Mouse (Mus musculus) heart, embryonic 16.5 days (tissue): ENCODE results near the gene Nrp1. TPM values are rescaled to one million over a fixed set of nuclear protein-coding genes. Genes with fewer than 3 reads are reported as not detected.
A peak's percentile ranks its signal among the peaks of the same experiment; 100 is the strongest.

Experiments
- ATAC-seq: fragments of 200-750 bp; cut with Nextera tagmentation; replicated peaks from 2 replicates; pipeline ENCODE4 v1.8.0; 2017; ENCODE audit warnings: moderate number of reproducible peaks; ENCODE audit not compliant: insufficient read depth, low FRiP score; ENCODE audit errors: extremely low read depth
- H3K27ac ChIP-seq: fragments of 300-500 bp; sonication (generic); 2 replicates; pipeline ENCODE4 v1.5.1; 2014; ENCODE audit warnings: mild to moderate bottlenecking, low read length, control low read depth, moderate library complexity
- H3K27me3 ChIP-seq: fragments of 300-500 bp; sonication (generic); 2 replicates; pipeline ENCODE4 v1.6.1; 2014; ENCODE audit warnings: low read length, mixed read lengths; ENCODE audit not compliant: control insufficient read depth, insufficient read depth
- H3K36me3 ChIP-seq: fragments of 300-500 bp; sonication (generic); 2 replicates; pipeline ENCODE4 v1.6.1; 2014; ENCODE audit not compliant: control insufficient read depth, insufficient read depth
- H3K4me1 ChIP-seq: fragments of 300-500 bp; sonication (generic); 2 replicates; pipeline ENCODE4 v1.6.1; 2014; ENCODE audit warnings: low read length, mixed read lengths; ENCODE audit not compliant: control insufficient read depth, insufficient read depth
- H3K4me2 ChIP-seq: fragments of 300-500 bp; sonication (generic); 2 replicates; pipeline ENCODE4 v1.6.1; 2014; ENCODE audit warnings: low read depth, mild to moderate bottlenecking, control low read depth, low read length
- H3K4me3 ChIP-seq: fragments of 300-500 bp; sonication (generic); 2 replicates; pipeline ENCODE4 v1.5.1; 2014; ENCODE audit warnings: mild to moderate bottlenecking, control low read depth, low read length
- H3K9ac ChIP-seq: fragments of 300-500 bp; sonication (generic); 2 replicates; pipeline ENCODE4 v1.6.1; 2014; ENCODE audit warnings: low read length, control low read depth
- H3K9me3 ChIP-seq: fragments of 300-500 bp; sonication (generic); replicated peaks from 2 replicates; pipeline ENCODE4 v1.6.1; 2016; ENCODE audit warnings: low read length; ENCODE audit not compliant: control insufficient read depth
- WGBS: fragments of 180-500 bp; shearing (Covaris S2); extraction: QIAGEN DNeasy Blood & Tissue Kit; methylation state at CpG from one replicate; pipeline ENCODE4 v1.1.7; 2014; 5-methylcytosine and 5-hydroxymethylcytosine counted together
- polyA plus RNA-seq: library from polyadenylated mRNA; unstranded; fragments of >200 nt; fragmentation: Nextera tagmentation; extraction: Ambion mirVana; gene quantifications from 2 replicates; pipeline ENCODE4 v1.2.1, GENCODE M21; 2015

The Nrp1 gene
- 159 and 160 TPM in 2 replicates for polyA plus RNA-seq

DNA sequence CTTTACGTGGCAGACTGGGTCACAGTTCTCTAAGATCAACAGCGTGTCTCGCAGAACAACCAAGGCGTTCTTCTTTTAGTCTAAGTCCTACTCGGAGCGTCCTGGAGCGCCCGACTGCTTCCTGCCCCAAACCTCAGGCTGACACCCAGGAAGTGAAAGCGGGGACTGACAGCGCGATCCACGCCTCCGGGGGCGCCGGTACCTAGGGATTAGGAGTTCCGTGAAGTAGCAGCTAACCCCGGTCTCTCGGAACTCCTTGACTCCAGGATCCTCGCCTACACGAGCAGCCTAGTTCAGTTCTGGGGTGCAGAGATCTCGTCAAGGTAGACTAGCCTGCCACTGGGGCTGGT is at the start of gene Nrp1:
Gene Nrp1, plus strand, starts transcription at position 199 of the 350 bp plus-strand sequence.
- Histone ChIP-seq H3K27ac (peak within 1 kb of the TSS; percentile 98), H3K27me3 (no peaks in the 10 kb centered on the region), H3K4me1 (peaks cover 15% of the 10 kb centered on the region), H3K4me3 (peak within 1 kb of the TSS; percentile 92), H3K9me3 (no peaks in the 10 kb centered on the region), H3K4me2 (peak within 1 kb of the TSS; percentile 75), H3K36me3 (no peaks in the 10 kb centered on the region), H3K9ac (peak within 1 kb of the TSS; percentile 99)
- 0 out of 2 replicates have a peak, but pooled peaks have one; percentile 3 for ATAC-seq
- WGBS = under 1% methylated on average over 21 of the region's 21 CpGs

DNA sequence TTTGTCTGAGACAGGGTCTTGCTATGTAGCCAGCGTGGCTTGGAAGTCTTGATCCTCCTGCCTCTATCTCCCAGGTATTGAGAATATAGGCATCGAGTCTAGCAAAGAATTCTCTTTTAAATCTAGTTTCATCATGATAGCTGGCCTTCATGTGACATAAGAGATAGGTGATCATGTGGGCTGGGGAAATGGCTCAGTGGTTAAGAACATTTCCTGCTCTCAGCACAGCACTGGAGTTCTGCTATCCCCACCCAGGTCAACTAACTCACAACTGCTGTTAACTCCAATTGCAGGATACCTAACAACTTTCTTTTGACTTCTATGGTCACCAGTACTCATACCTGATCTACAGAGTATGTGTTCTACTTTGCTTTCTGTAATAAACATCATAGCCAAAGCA is 37.6 kb upstream of the Nrp1 start:
- no peak overlapping the region for H3K4me2 ChIP-seq
- H3K4me1 ChIP-seq = no peaks in the 10 kb centered on the region
- ATAC-seq = no peak
- H3K9ac ChIP-seq = no peak overlapping the region
- WGBS = 89% methylated on average over 2 of the region's 2 CpGs
- no peak overlapping the region for H3K4me3 ChIP-seq
- no peaks in the 10 kb centered on the region for H3K27me3 ChIP-seq
- H3K9me3 ChIP-seq = no peaks in the 10 kb centered on the region
- H3K36me3 ChIP-seq = no peaks in the 10 kb centered on the region
- H3K27ac ChIP-seq = no peak overlapping the region

DNA sequence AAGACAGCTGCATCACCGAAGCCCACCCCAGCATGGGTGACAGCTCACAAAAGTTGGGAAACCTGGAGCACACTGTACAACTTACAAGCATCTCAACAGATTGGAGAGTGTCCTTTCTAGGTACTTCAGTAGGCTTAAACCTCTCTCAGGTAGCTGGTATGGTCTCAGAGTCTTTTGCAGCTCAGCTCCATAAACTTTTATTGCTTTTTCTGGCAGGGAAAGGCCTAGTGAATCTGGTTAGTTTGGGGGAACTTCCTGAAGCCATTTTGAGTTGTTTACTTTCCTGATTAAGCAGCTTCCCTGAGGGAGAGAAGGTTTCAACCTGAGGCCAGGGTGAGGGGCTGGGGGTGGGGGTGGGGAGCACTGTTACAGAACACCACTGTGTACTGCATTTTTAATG is 31.1 kb upstream of the Nrp1 start:
- H3K27ac ChIP-seq = no peak overlapping the region
- no peak overlapping the region for H3K4me3 ChIP-seq
- no peak overlapping the region for H3K4me2 ChIP-seq
- H3K36me3 ChIP-seq = no peaks in the 10 kb centered on the region
- H3K9me3 ChIP-seq = no peaks in the 10 kb centered on the region
- H3K4me1 ChIP-seq = no peaks in the 10 kb centered on the region
- H3K27me3 ChIP-seq = no peaks in the 10 kb centered on the region
- no peak for ATAC-seq
- no peak overlapping the region for H3K9ac ChIP-seq
- 91% methylated on average over 1 of the region's 1 CpGs for WGBS

DNA sequence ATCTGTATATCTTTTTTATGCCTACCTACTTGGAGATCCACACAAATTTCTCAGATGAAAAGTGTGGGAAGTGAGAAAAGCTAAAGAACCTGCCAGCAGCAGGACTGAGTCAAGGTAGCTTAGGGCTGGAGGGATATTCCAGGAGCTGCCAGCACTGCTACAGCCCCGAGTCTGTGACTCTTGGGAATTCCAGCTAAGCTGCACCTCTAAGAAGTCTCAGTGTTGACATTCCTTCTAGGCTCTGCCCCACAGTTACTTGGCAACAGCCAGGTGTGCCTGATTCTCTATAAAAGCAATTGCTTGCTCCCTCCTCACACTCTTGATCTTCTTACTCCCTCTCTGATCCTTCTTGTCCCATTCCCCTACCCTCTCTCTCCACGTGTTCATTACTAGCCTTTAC is 30.5 kb upstream of the Nrp1 start:
- no peak overlapping the region for H3K27ac ChIP-seq
- H3K27me3 ChIP-seq = no peaks in the 10 kb centered on the region
- no peak overlapping the region for H3K9ac ChIP-seq
- no peak overlapping the region for H3K4me2 ChIP-seq
- no peaks in the 10 kb centered on the region for H3K36me3 ChIP-seq
- H3K9me3 ChIP-seq = no peaks in the 10 kb centered on the region
- no peak overlapping the region for H3K4me3 ChIP-seq
- no peaks in the 10 kb centered on the region for H3K4me1 ChIP-seq
- 22% methylated on average over 2 of the region's 2 CpGs for WGBS
- ATAC-seq = no peak

DNA sequence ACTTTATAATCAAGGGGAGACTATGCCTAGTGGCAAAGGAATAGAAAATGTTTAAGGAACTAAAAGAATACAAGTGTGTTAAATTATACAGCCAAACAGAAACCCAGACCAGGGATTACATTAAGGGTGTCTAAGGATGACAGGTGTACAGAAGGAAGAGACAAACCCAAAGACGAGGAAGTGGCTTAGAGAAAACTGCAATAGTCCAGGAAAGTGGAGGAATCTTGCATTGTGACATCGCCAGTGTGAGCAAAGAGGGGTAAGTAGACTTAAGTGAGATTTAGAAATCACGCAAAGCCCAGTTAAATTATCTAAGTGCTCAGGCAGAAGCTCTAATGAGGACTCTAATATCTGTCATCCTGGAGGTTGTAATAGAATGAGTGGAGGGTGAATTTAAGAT is 28.9 kb upstream of the Nrp1 start:
- 89% methylated on average over 3 of the region's 3 CpGs for WGBS

DNA sequence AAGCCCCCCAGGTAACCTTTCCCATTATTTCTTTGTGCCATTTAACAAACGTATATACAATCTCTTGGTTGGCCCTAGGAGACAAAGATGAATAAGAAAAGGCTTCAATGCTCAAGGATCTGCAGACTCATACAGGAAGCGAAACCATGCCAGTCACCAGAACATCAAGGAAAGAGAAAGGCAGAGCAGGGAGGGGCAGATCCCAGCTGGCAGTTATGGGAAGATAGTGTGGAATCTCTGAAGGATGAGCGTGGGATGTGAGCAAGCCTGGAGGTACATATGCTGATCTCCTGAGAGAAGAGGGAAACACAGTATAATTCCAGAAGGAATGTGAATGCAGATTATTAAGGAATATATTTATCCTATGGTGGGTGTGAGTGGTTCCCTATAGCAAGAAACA is 22.4 kb upstream of the Nrp1 start:
- H3K4me2 ChIP-seq = no peak overlapping the region
- H3K27ac ChIP-seq = no peak overlapping the region
- no peaks in the 10 kb centered on the region for H3K9me3 ChIP-seq
- H3K9ac ChIP-seq = no peak overlapping the region
- H3K27me3 ChIP-seq = no peaks in the 10 kb centered on the region
- no peak overlapping the region for H3K4me3 ChIP-seq
- ATAC-seq = no peak
- no peaks in the 10 kb centered on the region for H3K36me3 ChIP-seq
- WGBS = 78% methylated on average over 3 of the region's 3 CpGs
- H3K4me1 ChIP-seq = peaks cover 15% of the 10 kb centered on the region

More for the DNA sequence above, 28.9 kb upstream of the Nrp1 start:
- no peak overlapping the region for H3K27ac ChIP-seq
- H3K36me3 ChIP-seq = no peaks in the 10 kb centered on the region
- no peak overlapping the region for H3K9ac ChIP-seq
- H3K4me3 ChIP-seq = no peak overlapping the region
- no peaks in the 10 kb centered on the region for H3K27me3 ChIP-seq
- H3K4me1 ChIP-seq = no peaks in the 10 kb centered on the region
- no peak for ATAC-seq
- no peaks in the 10 kb centered on the region for H3K9me3 ChIP-seq
- H3K4me2 ChIP-seq = no peak overlapping the region

DNA sequence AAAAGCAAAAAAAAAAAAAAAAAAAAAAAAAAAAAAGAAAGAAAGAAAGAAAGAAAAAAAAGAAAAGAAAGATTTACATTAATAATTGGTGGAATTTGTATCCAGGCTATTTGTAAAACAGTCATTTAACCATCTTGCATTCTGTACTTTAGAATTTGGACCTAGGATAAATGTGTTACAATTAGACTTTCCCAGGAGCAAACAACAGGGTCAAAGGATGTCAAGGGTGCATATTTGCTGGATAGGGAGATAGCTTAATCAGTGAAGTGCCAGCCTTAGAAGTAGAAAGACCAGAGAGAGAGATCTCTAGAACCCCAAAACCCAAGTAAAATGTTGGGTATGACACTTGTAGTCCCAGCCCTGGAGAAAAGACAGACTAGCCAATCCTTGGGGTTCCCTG is 19.5 kb upstream of the Nrp1 start:
- H3K36me3 ChIP-seq = no peaks in the 10 kb centered on the region
- H3K9me3 ChIP-seq = no peaks in the 10 kb centered on the region
- ATAC-seq = no peak
- peaks cover 15% of the 10 kb centered on the region for H3K4me1 ChIP-seq
- no peak overlapping the region for H3K4me2 ChIP-seq
- no peak overlapping the region for H3K9ac ChIP-seq
- H3K4me3 ChIP-seq = no peak overlapping the region
- H3K27ac ChIP-seq = peak overlapping the region; percentile 69
- no peaks in the 10 kb centered on the region for H3K27me3 ChIP-seq

DNA sequence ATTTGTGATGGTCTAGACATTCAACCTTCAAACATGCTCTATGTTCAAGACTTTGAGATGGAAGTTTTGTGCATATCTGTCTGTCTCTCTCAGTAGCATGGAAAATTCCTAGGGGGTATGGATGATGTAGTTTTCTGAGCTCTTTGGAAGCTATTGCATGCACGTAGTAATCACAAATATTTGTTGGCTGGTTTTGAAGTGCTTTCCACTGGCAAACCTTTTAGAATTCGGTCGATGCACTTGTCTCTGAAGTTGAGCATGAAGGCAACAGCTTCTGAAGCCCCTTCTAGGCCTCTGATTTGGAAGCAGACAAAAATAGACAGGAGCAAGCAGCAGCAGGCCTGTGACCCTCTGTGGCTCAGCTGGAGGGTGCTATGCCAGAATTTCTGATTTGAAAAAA is 18.9 kb upstream of the Nrp1 start:
- no peak overlapping the region for H3K4me2 ChIP-seq
- 34% methylated on average over 3 of the region's 3 CpGs for WGBS
- peaks cover 15% of the 10 kb centered on the region for H3K4me1 ChIP-seq
- H3K9me3 ChIP-seq = no peaks in the 10 kb centered on the region
- H3K4me3 ChIP-seq = no peak overlapping the region
- peak overlapping the region; percentile 69 for H3K27ac ChIP-seq
- H3K27me3 ChIP-seq = no peaks in the 10 kb centered on the region
- no peaks in the 10 kb centered on the region for H3K36me3 ChIP-seq
- peak; percentile 41 for ATAC-seq
- H3K9ac ChIP-seq = no peak overlapping the region

DNA sequence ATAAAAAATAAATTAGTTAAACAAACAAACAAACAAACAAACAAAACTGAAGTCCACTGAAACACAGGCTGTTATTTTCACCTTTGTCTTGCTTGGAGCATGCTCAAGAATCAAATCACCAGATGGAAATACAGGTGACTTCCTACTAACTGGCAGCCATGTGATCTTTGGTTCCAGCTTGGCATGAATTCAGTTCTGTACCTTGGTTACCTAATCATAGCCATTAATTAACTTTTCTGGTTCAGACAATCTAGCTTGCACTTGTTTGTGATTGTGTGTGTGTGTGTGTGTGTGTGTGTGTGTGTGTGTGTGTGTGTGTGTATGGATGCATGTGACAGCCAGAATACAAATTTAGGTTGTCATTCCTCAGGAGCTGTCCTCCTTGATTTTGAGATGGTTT is 8.0 kb upstream of the Nrp1 start:
- Histone ChIP-seq H3K4me1 (no peaks in the 10 kb centered on the region), H3K27me3 (no peaks in the 10 kb centered on the region)
- no peak for ATAC-seq

DNA sequence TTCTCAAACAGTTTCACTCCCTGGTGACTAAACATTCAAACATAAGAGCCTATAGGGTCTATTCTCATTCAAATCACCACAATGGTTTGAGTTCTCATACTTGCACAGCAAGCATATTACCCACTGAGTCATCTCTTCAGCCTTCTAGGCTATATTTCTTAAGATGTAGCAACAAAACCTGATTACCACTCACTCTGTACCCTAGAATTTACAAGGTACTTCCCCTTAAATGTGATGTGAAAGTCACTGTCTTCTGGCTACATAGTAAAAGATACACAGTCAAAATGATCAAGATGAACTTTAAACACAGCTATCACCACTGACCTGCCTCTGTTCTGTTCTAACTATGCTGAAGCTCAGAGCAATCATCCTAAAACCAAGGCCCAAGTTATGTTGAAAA is 7.2 kb upstream of the Nrp1 start:
- no peak for ATAC-seq
- Histone ChIP-seq H3K4me3 (no peak overlapping the region), H3K9me3 (no peaks in the 10 kb centered on the region), H3K27ac (no peak overlapping the region), H3K9ac (no peak overlapping the region), H3K4me1 (peaks cover 7% of the 10 kb centered on the region), H3K4me2 (no peak overlapping the region), H3K36me3 (no peaks in the 10 kb centered on the region), H3K27me3 (no peaks in the 10 kb centered on the region)

More for the DNA sequence above, 8.0 kb upstream of the Nrp1 start:
- H3K9ac ChIP-seq = no peak overlapping the region
- H3K27ac ChIP-seq = no peak overlapping the region
- no peaks in the 10 kb centered on the region for H3K9me3 ChIP-seq
- H3K36me3 ChIP-seq = no peaks in the 10 kb centered on the region
- H3K4me2 ChIP-seq = no peak overlapping the region
- no peak overlapping the region for H3K4me3 ChIP-seq
